Mouse (Mus musculus) limb, embryonic 12.5 days (tissue): ENCODE data around the gene Rnf212b. TPM values are rescaled to one million over a fixed set of nuclear protein-coding genes. Genes with fewer than 3 reads are reported as not detected.

Source experiments
- ATAC-seq: fragments of 200-750 bp; cut with Nextera tagmentation; 2 replicates; pipeline ENCODE4 v1.8.0; 2017; ENCODE audit warnings: low read depth, moderate TSS enrichment; ENCODE audit not compliant: insufficient number of reproducible peaks, insufficient read depth, low FRiP score, low TSS enrichment
- H3K27ac ChIP-seq: fragments of 300-500 bp; sonication (generic); 2 replicates; pipeline ENCODE4 v1.5.1; 2016; ENCODE audit warnings: mild to moderate bottlenecking, moderate library complexity
- H3K27me3 ChIP-seq: fragments of 300-500 bp; sonication (generic); 2 replicates; pipeline ENCODE4 v1.6.1; 2016; ENCODE audit warnings: mild to moderate bottlenecking, moderate library complexity
- H3K36me3 ChIP-seq: fragments of 300-500 bp; sonication (generic); 2 replicates; pipeline ENCODE4 v1.6.1; 2016; ENCODE audit warnings: mild to moderate bottlenecking, moderate library complexity
- H3K4me1 ChIP-seq: fragments of 300-500 bp; sonication (generic); replicated peaks from 2 replicates; pipeline ENCODE4 v1.6.1; 2016
- H3K4me2 ChIP-seq: fragments of 300-500 bp; sonication (generic); 2 replicates; pipeline ENCODE4 v1.6.1; 2016; ENCODE audit warnings: mild to moderate bottlenecking, moderate library complexity
- H3K4me3 ChIP-seq: fragments of 300-500 bp; sonication (generic); replicated peaks from 2 replicates; pipeline ENCODE4 v1.5.1; 2016; ENCODE audit warnings: mild to moderate bottlenecking
- H3K9ac ChIP-seq: fragments of 300-500 bp; sonication (generic); replicated peaks from 2 replicates; pipeline ENCODE4 v1.6.1; 2016; ENCODE audit warnings: mild to moderate bottlenecking, moderate library complexity
- H3K9me3 ChIP-seq: fragments of 300-500 bp; sonication (generic); 2 replicates; pipeline ENCODE4 v1.6.1; 2016; ENCODE audit warnings: mild to moderate bottlenecking, moderate library complexity
- WGBS: fragments of 180-500 bp; shearing (Covaris S2); methylation state at CpG from one replicate; pipeline ENCODE4 v1.1.7; 2016; 5-methylcytosine and 5-hydroxymethylcytosine counted together
- polyA plus RNA-seq: library from polyadenylated mRNA; unstranded; fragments of >200 nt; fragmentation: Nextera tagmentation; extraction: Ambion mirVana; gene quantifications from 2 replicates; pipeline ENCODE4 v1.2.1, GENCODE M21; 2016

The Rnf212b gene
- polyA plus RNA-seq, 1 experiment from 2014 or later: not detected

DNA sequence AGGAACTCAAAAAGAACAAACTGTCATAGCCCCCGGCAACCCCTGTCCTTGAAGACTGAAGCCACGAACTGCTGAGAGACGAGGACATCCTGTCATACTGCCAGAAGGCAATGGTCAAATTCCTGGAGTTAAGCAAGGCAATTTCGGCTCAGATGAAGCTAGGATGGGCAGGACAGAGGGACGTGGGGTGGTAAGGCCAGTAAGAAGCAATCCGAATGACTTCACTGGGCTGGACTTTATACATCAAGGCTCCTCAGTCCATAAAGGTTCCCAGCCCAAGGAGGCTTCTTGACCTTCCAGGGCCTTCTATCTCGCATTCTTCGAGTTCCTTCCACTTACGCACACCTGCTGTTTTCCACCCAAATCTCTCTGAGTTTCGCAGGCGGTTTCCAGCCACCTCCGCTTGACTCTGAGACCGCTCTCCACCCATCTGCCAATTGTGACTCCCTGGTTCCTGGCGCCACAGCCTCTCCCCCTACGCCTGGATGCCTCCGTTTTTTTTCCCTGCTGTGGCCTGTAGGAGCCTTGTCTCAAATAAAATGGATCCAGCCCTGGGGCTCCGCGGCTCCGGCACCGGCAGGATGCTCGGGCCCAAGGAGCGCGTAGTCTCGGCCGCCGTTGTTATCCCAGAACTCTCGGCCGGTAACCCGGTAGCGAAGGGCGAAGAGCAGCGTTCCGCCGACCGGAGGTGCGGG is 62.0 kb downstream of the Rnf212b start:
- ATAC-seq: no peak
- H3K36me3 ChIP-seq: no peaks in the 10 kb centered on the region
- peak overlapping the region; percentile 75 for H3K9ac ChIP-seq
- H3K4me2 ChIP-seq: peak overlapping the region; percentile 99
- 3% methylated on average over 36 of the region's 36 CpGs for WGBS
- no peak overlapping the region; the same call in 1 of the 2 replicates for H3K27ac ChIP-seq
- peak overlapping the region; percentile 74 for H3K4me3 ChIP-seq
- no peaks in the 10 kb centered on the region for H3K9me3 ChIP-seq
- H3K4me1 ChIP-seq: peaks cover 15% of the 10 kb centered on the region
- peaks cover 40% of the 10 kb centered on the region for H3K27me3 ChIP-seq

DNA sequence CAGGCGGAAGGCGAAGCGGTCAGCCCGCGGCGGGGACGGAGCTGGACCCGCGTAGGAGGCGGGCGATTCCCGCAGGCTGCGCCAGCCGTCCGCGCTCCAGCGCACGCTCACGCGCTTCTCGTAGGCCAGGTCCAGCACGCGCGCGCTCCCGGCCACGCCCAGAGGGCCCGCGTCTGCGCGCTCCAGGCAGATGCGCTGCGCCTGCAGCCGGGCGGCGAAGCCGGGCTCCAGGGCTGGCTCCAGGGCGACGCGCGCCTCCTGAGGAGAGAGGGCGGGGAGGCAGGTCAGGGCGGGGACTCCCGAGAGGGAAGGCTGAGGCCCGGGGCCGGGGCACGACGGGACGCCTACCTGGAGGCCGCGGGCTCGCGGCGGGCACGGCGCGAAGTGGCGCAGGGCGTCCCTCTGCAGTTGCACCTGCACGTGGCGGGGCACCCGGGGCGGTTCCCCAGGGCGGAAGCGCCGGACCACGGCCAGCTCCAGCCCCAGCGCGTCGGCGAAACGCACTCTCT is 62.7 kb downstream of the Rnf212b start:
- Histone ChIP-seq H3K27ac (no peak overlapping the region; the same call in 1 of the 2 replicates), H3K36me3 (no peaks in the 10 kb centered on the region), H3K4me2 (peak overlapping the region; percentile 99), H3K27me3 (peaks cover 40% of the 10 kb centered on the region), H3K9me3 (no peaks in the 10 kb centered on the region), H3K4me3 (peak overlapping the region; percentile 74), H3K9ac (peak overlapping the region; percentile 75), H3K4me1 (peaks cover 15% of the 10 kb centered on the region)
- under 1% methylated on average over 72 of the region's 72 CpGs for WGBS
- ATAC-seq: peak; percentile 83

DNA sequence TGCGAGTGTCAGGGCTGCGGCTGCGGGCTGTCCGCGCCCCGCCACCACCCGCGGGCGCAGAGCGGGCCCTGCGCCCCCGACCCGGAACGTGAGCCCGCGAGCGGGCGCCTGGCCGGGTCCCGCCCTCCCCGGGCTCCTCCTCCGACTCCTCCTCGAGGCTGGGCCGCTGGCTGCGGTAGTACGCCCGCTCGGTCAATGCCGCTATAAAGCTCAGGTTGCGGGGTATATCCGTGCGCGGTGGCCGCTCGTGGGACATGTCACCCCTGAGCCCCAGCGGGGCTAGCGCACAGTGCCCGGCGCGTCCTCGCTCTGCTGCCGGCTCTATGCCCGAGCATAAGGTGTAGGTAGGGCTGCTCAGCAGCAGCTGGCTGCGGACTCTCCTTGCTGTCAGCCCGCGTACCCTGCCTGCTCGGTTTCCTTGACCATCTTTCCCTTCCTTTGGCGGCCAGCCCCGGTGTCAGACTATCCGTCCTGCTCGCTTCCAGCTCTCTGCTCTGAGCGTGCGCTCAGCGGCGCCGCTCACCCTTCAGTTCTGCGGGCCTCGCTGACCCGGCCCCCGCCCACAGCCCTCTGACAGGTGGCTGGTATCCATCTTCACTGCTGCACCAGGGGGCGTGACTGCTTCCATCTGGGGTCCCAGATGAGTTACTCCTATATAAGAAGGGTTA is 63.2 kb downstream of the Rnf212b start, which contains the start of gene Ppp1r3e:
Ppp1r3e (minus strand) TSS at position 503 of the 668 bp plus-strand sequence.
- Histone ChIP-seq H3K27me3 (peaks cover 40% of the 10 kb centered on the region), H3K36me3 (no peaks in the 10 kb centered on the region), H3K9ac (peak within 1 kb of the TSS; percentile 75), H3K27ac (no peak within 1 kb of the TSS; the same call in 1 of the 2 replicates), H3K4me2 (peak within 1 kb of the TSS; percentile 99), H3K4me1 (peaks cover 15% of the 10 kb centered on the region), H3K4me3 (peak within 1 kb of the TSS; percentile 74), H3K9me3 (no peaks in the 10 kb centered on the region)
- ATAC-seq: peak; percentile 75
- WGBS: under 1% methylated on average over 61 of the region's 61 CpGs

- peak within 1 kb of the TSS; percentile 79 for H3K4me2 ChIP-seq
- H3K36me3 ChIP-seq: peaks cover 16% of the 10 kb centered on the region
- peak; percentile 86 for ATAC-seq
- peak within 1 kb of the TSS; percentile 80 for H3K9ac ChIP-seq
- 1% methylated on average over 26 of the region's 27 CpGs for WGBS
- peaks cover 5% of the 10 kb centered on the region for H3K27me3 ChIP-seq
- H3K27ac ChIP-seq: peak within 1 kb of the TSS; percentile 93
- H3K4me1 ChIP-seq: peaks cover 24% of the 10 kb centered on the region
- no peaks in the 10 kb centered on the region for H3K9me3 ChIP-seq
- peak within 1 kb of the TSS; percentile 58 for H3K4me3 ChIP-seq
These were observed 69.4 kb downstream of the Rnf212b start, which contains the start of the genes Bcl2l2 and Gm20521 for GRCm38 (mm10) chr14:54883154-54884021. Bcl2l2 (plus strand) TSS chr14:54883377. Gm20521 (plus strand) TSS chr14:54883441.

DNA sequence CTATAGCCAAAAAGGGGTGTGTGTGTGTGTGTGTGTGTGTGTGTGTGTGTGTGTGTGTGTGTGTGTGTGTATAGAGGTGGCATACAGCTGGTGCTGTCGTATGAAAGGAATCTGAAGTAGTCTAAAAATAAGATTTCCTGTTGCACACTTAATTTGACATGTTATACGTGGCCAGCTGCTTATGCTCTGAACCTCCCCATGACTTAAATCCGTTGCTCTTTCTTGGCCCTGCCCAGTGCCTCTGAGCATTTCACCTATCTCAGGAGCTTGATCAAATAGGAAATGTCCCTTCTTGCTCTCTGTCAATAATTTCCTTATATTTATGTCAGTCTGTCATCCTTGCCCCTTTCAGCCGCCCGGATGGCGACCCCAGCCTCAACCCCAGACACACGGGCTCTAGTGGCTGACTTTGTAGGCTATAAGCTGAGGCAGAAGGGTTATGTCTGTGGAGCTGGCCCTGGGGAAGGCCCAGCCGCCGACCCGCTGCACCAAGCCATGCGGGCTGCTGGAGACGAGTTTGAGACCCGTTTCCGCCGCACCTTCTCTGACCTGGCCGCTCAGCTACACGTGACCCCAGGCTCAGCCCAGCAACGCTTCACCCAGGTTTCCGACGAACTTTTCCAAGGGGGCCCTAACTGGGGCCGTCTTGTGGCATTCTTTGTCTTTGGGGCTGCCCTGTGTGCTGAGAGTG is 70.2 kb downstream of the Rnf212b start:
- Histone ChIP-seq H3K4me2 (peak overlapping the region; percentile 79), H3K4me1 (peaks cover 24% of the 10 kb centered on the region), H3K27me3 (no peaks in the 10 kb centered on the region), H3K27ac (peak overlapping the region; percentile 93), H3K36me3 (peaks cover 16% of the 10 kb centered on the region), H3K9ac (peak overlapping the region; percentile 80), H3K4me3 (peak overlapping the region; percentile 58), H3K9me3 (no peaks in the 10 kb centered on the region)
- 30% methylated on average over 21 of the region's 21 CpGs for WGBS
- ATAC-seq: peak; percentile 17; the same call in 1 of the 2 replicates

- Histone ChIP-seq H3K4me1 (peaks cover 24% of the 10 kb centered on the region), H3K4me3 (0 out of 2 replicates have a peak overlapping the region, but pooled peaks have one; percentile 4), H3K27me3 (no peaks in the 10 kb centered on the region), H3K27ac (no peak overlapping the region), H3K9ac (peak overlapping the region; percentile 12; the same call in 1 of the 2 replicates), H3K9me3 (no peaks in the 10 kb centered on the region), H3K36me3 (peaks cover 16% of the 10 kb centered on the region), H3K4me2 (peak overlapping the region; percentile 79)
- no peak for ATAC-seq
- 92% methylated on average over 11 of the region's 11 CpGs for WGBS
These were observed 71.4 kb downstream of the Rnf212b start for GRCm38 (mm10) chr14:54885309-54885708.

DNA sequence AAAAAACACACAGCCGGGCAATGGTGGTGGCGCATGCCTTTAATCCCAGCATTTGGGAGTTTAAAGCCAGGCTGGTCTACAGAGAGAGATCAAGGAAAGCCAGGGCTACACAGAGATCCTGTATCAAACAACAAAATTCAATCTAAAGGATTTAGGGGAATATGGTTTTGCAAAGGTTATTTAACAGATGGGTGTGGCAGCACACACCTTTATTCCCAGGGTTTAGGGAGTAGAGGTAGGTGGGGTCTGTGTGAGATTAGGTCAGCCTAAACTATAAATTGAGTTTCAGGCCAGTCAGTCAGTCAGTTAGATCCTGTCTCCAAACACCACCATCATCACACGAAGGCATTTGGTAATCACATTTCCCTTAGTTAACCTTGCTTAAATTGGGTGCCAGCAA is 78.3 kb downstream of the Rnf212b start, which contains the start of gene Pabpn1:
Pabpn1 (plus strand) TSS at position 301 of the 400 bp plus-strand sequence.
- H3K36me3 ChIP-seq: peaks cover 18% of the 10 kb centered on the region
- no peaks in the 10 kb centered on the region for H3K9me3 ChIP-seq
- peak within 1 kb of the TSS; percentile 75 for H3K27ac ChIP-seq
- peak within 1 kb of the TSS; percentile 55 for H3K4me2 ChIP-seq
- no peak within 1 kb of the TSS for H3K9ac ChIP-seq
- H3K27me3 ChIP-seq: no peaks in the 10 kb centered on the region
- 90% methylated on average over 3 of the region's 3 CpGs for WGBS
- peak within 1 kb of the TSS; percentile 95 for H3K4me3 ChIP-seq
- peaks cover 9% of the 10 kb centered on the region for H3K4me1 ChIP-seq
- ATAC-seq: no peak

DNA sequence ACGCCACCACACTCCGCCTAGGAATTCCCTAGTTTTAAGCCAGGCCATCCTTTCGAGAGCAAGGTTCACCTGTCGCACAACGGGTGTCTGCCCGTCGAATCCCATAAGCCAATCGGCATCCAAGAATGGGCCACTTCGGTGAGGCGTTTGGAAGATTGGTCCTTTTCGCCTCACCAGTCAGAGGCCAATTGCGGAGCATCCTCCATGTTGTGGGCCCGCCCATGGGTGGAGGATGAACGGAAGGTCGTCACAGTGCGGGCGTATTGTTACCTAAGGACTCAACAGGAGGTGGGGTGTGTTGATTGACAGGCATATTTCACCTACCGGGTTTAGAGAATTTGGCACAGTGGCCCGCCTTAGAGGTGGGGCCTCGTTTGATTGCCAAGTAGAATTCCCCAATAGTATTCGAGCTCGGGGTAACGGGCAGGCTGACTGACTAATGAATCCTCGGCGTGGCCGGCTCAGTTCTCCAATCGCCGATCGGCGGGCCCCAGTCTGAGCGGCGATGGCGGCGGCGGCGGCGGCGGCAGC is 79.8 kb downstream of the Rnf212b start:
- H3K9ac ChIP-seq: peak overlapping the region; percentile 99
- no peaks in the 10 kb centered on the region for H3K9me3 ChIP-seq
- peak; percentile 99 for ATAC-seq
- H3K27me3 ChIP-seq: no peaks in the 10 kb centered on the region
- peaks cover 13% of the 10 kb centered on the region for H3K4me1 ChIP-seq
- H3K4me2 ChIP-seq: peak overlapping the region; percentile 83
- H3K27ac ChIP-seq: peak overlapping the region; percentile 95
- under 1% methylated on average over 38 of the region's 38 CpGs for WGBS
- H3K4me3 ChIP-seq: peak overlapping the region; percentile 95
- peaks cover 33% of the 10 kb centered on the region for H3K36me3 ChIP-seq

DNA sequence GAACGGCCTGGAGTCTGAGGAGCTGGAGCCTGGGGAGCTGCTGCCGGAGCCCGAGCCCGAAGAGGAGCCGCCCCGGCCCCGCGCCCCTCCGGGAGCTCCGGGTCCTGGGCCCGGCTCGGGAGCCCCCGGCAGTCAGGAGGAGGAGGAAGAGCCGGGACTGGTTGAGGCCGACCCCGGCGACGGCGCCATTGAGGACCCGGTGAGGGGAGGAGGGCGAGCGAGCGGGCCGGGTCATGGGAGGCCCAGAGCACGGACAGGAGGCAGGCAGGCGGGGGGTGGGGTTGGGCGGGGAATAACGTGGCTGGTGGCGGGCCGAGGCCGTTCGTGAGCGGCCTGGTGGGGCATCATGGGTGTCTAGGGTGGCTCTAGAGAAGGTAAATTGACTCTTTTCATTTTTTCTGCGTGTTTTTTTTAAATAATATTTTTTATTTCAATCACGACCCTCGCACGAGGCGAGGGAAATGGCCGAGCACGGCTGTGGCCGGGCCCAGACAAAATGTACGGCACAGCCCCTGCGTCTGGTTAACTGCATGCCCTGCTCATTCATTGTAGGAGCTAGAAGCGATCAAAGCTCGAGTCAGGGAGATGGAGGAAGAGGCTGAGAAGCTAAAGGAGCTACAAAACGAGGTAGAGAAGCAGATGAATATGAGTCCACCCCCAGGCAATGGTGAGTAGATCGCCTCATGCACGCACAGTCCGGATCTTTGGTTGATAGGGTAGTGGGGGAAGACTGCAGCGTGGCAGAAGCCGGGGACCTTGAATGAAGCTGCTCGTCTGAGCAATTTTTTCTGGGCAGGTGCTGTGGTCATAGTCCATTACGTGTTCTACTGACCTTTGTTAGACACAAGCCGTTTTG is 80.6 kb downstream of the Rnf212b start:
- peaks cover 38% of the 10 kb centered on the region for H3K36me3 ChIP-seq
- peak overlapping the region; percentile 83 for H3K4me2 ChIP-seq
- H3K4me1 ChIP-seq: peaks cover 13% of the 10 kb centered on the region
- H3K27me3 ChIP-seq: no peaks in the 10 kb centered on the region
- H3K9me3 ChIP-seq: no peaks in the 10 kb centered on the region
- peak overlapping the region; percentile 95 for H3K27ac ChIP-seq
- WGBS: under 1% methylated on average over 52 of the region's 54 CpGs
- H3K9ac ChIP-seq: peak overlapping the region; percentile 99
- ATAC-seq: peak; percentile 43
- peak overlapping the region; percentile 95 for H3K4me3 ChIP-seq
